Mouse (Mus musculus): ENCODE data around the gene Prrx2. TPM values are rescaled to one million over a fixed set of nuclear protein-coding genes. Genes with fewer than 3 reads are reported as not detected.
"Not testable (repeated sequence)": the region's sequence is repeated elsewhere in the genome, so short reads cannot be mapped to it uniquely, and the experiment has no call there.

The Prrx2 gene
- total RNA-seq, 2 experiments from 2014 or later: 1.0 to 2.8 TPM

GRCm38 (mm10) chr2:30927844-30928628 is 93.3 kb downstream of the Prrx2 start:
- intact Hi-C loops (cut with DNase I): loop anchor here (5.0 kb wide), 1 partner anchor 101 kb away; no protein-coding TSS in a partner anchor
- peak; percentile 65 to 77 for DNase-seq (ENCODE audit: low spot score in 2 of 2)

GRCm38 (mm10) chr2:30928893-30929482 is 94.2 kb downstream of the Prrx2 start:
- intact Hi-C loops (cut with DNase I): loop anchor here (5.0 kb wide), 1 partner anchor 102 kb away; no protein-coding TSS in a partner anchor
- DNase-seq (ENCODE audit: low spot score in 2 of 2): peak in 1 of 2 experiments; percentile 14

- intact Hi-C loops (cut with DNase I): loop anchor here (5.0 to 10.0 kb wide), 3 partner anchors 102 to 492 kb away; no protein-coding TSS in a partner anchor
Observed at GRCm38 (mm10) chr2:30929483-30930045, 94.8 kb downstream of the Prrx2 start, which contains the start of gene Ptges. TSS of gene Ptges (minus strand) at chr2:30929863.

DNA sequence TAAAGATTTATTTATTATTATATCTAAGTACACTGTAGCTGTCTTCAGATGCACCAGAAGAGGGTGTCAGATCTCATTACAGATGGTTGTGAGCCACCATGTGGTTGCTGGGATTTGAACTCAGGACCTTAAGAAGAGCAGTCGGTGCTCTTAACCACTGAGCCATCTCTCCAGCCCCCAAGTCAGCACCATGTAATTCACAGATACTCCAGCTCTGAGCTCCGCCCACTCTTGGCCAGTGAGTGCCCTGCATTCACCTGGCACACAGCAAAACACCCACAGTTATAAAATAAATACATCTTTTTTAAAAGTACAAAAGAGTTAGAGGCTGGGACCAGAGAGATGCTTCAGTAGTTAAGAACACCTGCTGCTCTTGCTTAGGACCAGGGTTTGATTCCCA is 96.1 kb downstream of the Prrx2 start:
- intact Hi-C loops (cut with DNase I): loop anchor here (5.0 to 10.0 kb wide), 2 partner anchors 136 to 494 kb away; no protein-coding TSS in a partner anchor
- DNase-seq (ENCODE audit: low spot score in 2 of 2): not testable (repeated sequence)

More at GRCm38 (mm10) chr2:30929483-30930045, 94.8 kb downstream of the Prrx2 start, which contains the start of gene Ptges:
- peak; percentile 73 to 76 for DNase-seq (ENCODE audit: low spot score in 2 of 2)

Other genes starting within 250 kb of the Prrx2 start
- gene Cstad, start 239.9 kb upstream of the Prrx2 start, total RNA-seq (2021): 1 to 10 TPM; 3.9 to 8.0 TPM
- 1 to 10 TPM; 6.7 to 8.5 TPM for gene 1700001O22Rik, start 31.3 kb upstream of the Prrx2 start, total RNA-seq (2021)
- gene Ntmt1, start 27.1 kb upstream of the Prrx2 start, total RNA-seq (2021): 10 to 100 TPM; 35.4 to 36.3 TPM
- 10 to 100 TPM; 36.1 to 39.8 TPM for gene Asb6, start 4.6 kb upstream of the Prrx2 start, total RNA-seq (2021)
- gene Ptges, start 94.9 kb downstream of the Prrx2 start, total RNA-seq (2021): 1 to 10 TPM; 4.9 to 5.0 TPM
- 10 to 100 TPM; 28.4 to 31.8 TPM for gene Tor1b, start 118.0 kb downstream of the Prrx2 start, total RNA-seq (2021)
- 10 to 100 TPM; 36.7 to 46.5 TPM for gene Tor1a, start 133.0 kb downstream of the Prrx2 start, total RNA-seq (2021)
- gene BC005624, start 147.2 kb downstream of the Prrx2 start, total RNA-seq (2021): 10 to 100 TPM; 63.9 to 66.9 TPM
- gene Usp20, start 147.3 kb downstream of the Prrx2 start, total RNA-seq (2021): 10 to 100 TPM; 74.1 to 80.2 TPM